Mouse (Mus musculus): ENCODE data around the gene Hcfc1. TPM values are rescaled to one million over a fixed set of nuclear protein-coding genes. Genes with fewer than 3 reads are reported as not detected.

Gene Hcfc1
- polyA plus RNA-seq, 1 experiment from 2014 or later, result 19.0 TPM

DNA sequence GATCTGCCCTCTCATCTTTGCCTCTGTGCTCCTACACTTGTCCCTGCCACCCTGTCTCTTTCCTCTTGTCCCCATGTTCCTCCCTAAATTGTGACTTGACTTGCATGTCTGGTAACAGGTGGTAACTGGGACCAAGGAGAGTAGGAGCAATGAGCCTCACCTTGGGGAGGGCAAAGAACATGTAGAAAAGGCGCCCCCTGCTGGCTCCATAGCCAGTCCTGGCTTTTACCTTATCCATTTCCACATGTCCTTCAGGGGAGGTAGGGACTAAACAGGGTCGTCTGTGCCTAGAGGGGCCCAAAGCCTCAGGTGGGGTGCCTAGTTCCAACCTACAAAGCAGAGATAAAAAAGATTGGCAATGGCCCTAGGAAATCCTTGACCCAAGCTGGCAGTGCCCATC, 70.4 kb downstream of the Hcfc1 start, which contains the start of gene L1cam:
Gene L1cam, minus strand, starts transcription at position 387 of the 400 bp plus-strand sequence.
- Histone ChIP-seq H3K36me3 (ENCODE audit: control insufficient read depth, insufficient read depth) (no peaks in the 10 kb centered on the region), H3K9ac (ENCODE audit: low read depth, low read length) (no peak within 1 kb of the TSS), H3K4me2 (replicated peaks; ENCODE audit: low read depth) (no peak within 1 kb of the TSS), H3K9me3 (ENCODE audit: control insufficient read depth) (no peaks in the 10 kb centered on the region), H3K27ac (ENCODE audit: low read depth, low read length) (no peak within 1 kb of the TSS), H3K4me3 (ENCODE audit: low read depth, low read length) (no peak within 1 kb of the TSS), H3K27me3 (replicated peaks; ENCODE audit: control insufficient read depth, insufficient read depth, low read length) (no peaks in the 10 kb centered on the region), H3K4me1 (replicated peaks; ENCODE audit: control insufficient read depth, insufficient read depth, low read length) (no peaks in the 10 kb centered on the region)
- 25% methylated on average over 2 of the region's 2 CpGs for WGBS
- ATAC-seq, result no peak
- peak; percentile 66 for TF ChIP-seq CTCF (IDR thresholded peaks at IDR 0.05; ENCODE audit: low read depth)

DNA sequence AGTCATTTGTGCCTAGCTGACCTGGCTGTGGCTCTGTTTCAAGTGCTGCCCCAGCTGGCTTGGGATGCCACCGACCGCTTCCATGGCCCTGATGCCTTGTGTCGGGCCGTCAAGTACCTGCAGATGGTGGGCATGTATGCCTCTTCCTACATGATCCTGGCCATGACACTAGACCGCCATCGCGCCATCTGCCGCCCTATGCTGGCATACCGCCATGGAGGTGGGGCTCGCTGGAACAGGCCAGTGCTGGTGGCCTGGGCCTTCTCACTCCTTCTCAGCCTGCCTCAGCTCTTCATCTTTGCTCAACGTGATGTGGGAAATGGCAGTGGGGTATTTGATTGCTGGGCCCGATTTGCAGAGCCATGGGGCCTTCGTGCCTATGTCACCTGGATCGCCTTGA, 73.3 kb downstream of the Hcfc1 start:
- no peak for TF ChIP-seq CTCF (IDR thresholded peaks at IDR 0.05; ENCODE audit: low read depth)
- Histone ChIP-seq H3K36me3 (ENCODE audit: control insufficient read depth, insufficient read depth) (no peaks in the 10 kb centered on the region), H3K4me2 (replicated peaks; ENCODE audit: low read depth) (no peak overlapping the region), H3K4me1 (replicated peaks; ENCODE audit: control insufficient read depth, insufficient read depth, low read length) (no peaks in the 10 kb centered on the region), H3K27me3 (replicated peaks; ENCODE audit: control insufficient read depth, insufficient read depth, low read length) (no peaks in the 10 kb centered on the region), H3K9me3 (ENCODE audit: control insufficient read depth) (no peaks in the 10 kb centered on the region), H3K9ac (ENCODE audit: low read depth, low read length) (no peak overlapping the region), H3K4me3 (ENCODE audit: low read depth, low read length) (no peak overlapping the region), H3K27ac (ENCODE audit: low read depth, low read length) (no peak overlapping the region)
- WGBS, result 87% methylated on average over 14 of the region's 14 CpGs
- ATAC-seq, result no peak

Other genes starting within 250 kb of the Hcfc1 start
- 46.5 and 51.3 TPM in 2 replicates for gene Abcd1, start 249.8 kb downstream of the Hcfc1 start, polyA plus RNA-seq (2015; fragmentation: Nextera tagmentation; extraction: Ambion mirVana)
- gene Plxnb3, start 209.3 kb downstream of the Hcfc1 start, polyA plus RNA-seq (2015; fragmentation: Nextera tagmentation; extraction: Ambion mirVana), result 0.22 and 0.27 TPM in 2 replicates
- gene Srpk3, start 192.0 kb downstream of the Hcfc1 start, polyA plus RNA-seq (2015; fragmentation: Nextera tagmentation; extraction: Ambion mirVana), result 0.90 and 1.3 TPM in 2 replicates
- gene Idh3g, start 179.5 kb downstream of the Hcfc1 start, polyA plus RNA-seq (2015; fragmentation: Nextera tagmentation; extraction: Ambion mirVana), result 142 and 145 TPM in 2 replicates
- 299 and 323 TPM in 2 replicates for gene Ssr4, start 179.3 kb downstream of the Hcfc1 start, polyA plus RNA-seq (2015; fragmentation: Nextera tagmentation; extraction: Ambion mirVana)
- gene Pdzd4, start 141.4 kb downstream of the Hcfc1 start, polyA plus RNA-seq (2015; fragmentation: Nextera tagmentation; extraction: Ambion mirVana), result 0.12 and 0.22 TPM in 2 replicates
- gene Avpr2, start 74.3 kb downstream of the Hcfc1 start, polyA plus RNA-seq (2015; fragmentation: Nextera tagmentation; extraction: Ambion mirVana), result 0.12 TPM in 1 of 2 replicates, not detected in the other
- 3.1 and 3.2 TPM in 2 replicates for gene L1cam, start 70.3 kb downstream of the Hcfc1 start, polyA plus RNA-seq (2015; fragmentation: Nextera tagmentation; extraction: Ambion mirVana)
- 2.5 and 2.7 TPM in 2 replicates for gene Arhgap4, start 44.5 kb downstream of the Hcfc1 start, polyA plus RNA-seq (2015; fragmentation: Nextera tagmentation; extraction: Ambion mirVana)
- 76.6 and 76.7 TPM in 2 replicates for gene Naa10, start 44.4 kb downstream of the Hcfc1 start, polyA plus RNA-seq (2015; fragmentation: Nextera tagmentation; extraction: Ambion mirVana)
- gene Renbp, start 35.5 kb downstream of the Hcfc1 start, polyA plus RNA-seq (2015; fragmentation: Nextera tagmentation; extraction: Ambion mirVana), result 788 and 922 TPM in 2 replicates
- 21.6 and 22.7 TPM in 2 replicates for gene Irak1, start 57.6 kb upstream of the Hcfc1 start, polyA plus RNA-seq (2015; fragmentation: Nextera tagmentation; extraction: Ambion mirVana)
- gene Opn1mw, start 161.1 kb upstream of the Hcfc1 start, polyA plus RNA-seq (2015; fragmentation: Nextera tagmentation; extraction: Ambion mirVana), result not detected in 2 replicates
- gene Mecp2, start 169.0 kb upstream of the Hcfc1 start, polyA plus RNA-seq (2015; fragmentation: Nextera tagmentation; extraction: Ambion mirVana), result 7.9 and 8.5 TPM in 2 replicates
- gene Tex28, start 201.5 kb upstream of the Hcfc1 start, polyA plus RNA-seq (2015; fragmentation: Nextera tagmentation; extraction: Ambion mirVana), result not detected in 2 replicates
- not detected in 2 replicates for gene Tktl1, start 210.9 kb upstream of the Hcfc1 start, polyA plus RNA-seq (2015; fragmentation: Nextera tagmentation; extraction: Ambion mirVana)